Mouse (Mus musculus) adipocyte (in vitro differentiated cells): ENCODE data around the gene Dhh.

Source experiments
- DNase-seq: peaks from one replicate; pipeline ENCODE4 v3.0.0-alpha.2; 2016; ENCODE audit warnings: low spot score

The Dhh gene

DNA sequence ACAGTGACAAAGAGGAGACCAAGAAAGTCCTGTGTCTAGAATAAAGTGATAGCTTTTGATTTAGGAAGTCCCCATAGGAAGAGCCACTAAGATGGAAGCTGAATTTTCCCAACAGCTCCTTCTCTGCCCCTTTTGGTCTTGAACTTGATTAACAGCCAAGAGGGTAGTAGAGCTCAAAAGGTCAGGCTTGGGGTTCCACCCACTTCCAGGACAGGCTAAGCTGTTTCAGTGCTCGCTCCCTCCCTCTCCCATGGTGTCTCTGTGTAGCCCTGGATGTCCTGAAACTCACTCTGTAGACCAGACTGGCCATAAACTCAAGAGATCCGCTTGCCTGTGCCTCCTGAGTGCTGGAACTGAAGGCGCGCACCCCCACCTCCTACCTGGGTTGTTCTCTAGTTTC is 17.7 kb upstream of the Dhh start:
- DNase-seq = no peak

DNA sequence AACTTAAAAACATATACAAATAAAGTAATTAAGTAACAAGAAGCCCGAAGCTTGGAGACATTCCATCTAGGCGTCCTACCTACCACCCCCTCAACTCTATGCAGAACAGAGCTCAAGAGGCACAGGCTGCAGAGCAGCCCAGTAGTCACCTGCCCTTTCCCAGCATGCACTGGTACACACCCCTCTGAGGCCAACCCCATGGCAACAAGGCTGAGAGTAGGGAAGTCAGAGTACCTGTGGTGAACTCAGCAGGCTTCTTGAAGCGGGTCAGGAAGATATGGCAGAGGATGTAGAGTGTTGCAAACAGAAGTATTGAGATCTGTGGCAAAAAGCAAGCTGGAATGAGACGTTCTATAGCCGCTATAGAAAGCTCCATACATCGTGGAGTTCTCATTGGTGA is 16.6 kb upstream of the Dhh start:
- no peak for DNase-seq

DNA sequence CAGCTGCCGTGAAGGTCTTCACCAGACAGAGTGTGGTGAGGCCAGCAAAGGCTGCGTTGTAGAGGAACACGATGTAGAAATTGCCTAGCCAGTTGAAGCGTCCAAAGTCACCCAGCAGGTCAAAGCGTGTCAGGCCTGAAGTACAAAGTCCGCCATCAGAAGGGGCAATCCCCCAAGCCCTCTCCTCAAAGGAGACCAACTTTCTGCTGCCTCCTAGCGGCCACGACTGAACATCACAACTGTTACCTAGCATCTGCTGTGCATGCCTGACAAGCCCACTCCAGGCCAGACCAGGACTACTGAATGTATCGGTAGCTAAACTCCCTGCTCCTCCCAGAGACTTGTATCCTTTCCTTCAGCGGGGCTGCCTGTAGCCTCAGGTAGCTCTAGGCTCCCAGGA is 6.4 kb upstream of the Dhh start:
- peak; percentile 30 for DNase-seq

DNA sequence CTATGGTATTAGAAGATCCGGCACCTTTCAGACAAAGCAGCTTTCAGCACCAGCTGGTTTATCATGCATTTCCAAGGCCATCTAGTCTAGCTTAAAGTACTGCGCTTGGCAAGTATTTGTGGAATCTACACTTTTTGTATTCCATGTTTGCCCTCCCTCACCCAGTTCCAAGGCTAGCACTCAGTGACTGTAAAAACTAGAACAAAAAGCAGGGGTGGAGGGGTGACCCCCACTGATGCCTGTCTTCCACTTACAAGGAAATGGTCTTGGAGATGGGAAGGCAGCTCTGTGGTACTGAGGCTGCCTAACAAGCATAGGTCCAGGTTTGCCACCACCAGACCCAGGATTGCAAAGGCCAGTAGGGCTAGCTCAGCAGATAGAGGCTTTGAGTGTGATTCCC is 4.3 kb upstream of the Dhh start:
- DNase-seq = no peak

DNA sequence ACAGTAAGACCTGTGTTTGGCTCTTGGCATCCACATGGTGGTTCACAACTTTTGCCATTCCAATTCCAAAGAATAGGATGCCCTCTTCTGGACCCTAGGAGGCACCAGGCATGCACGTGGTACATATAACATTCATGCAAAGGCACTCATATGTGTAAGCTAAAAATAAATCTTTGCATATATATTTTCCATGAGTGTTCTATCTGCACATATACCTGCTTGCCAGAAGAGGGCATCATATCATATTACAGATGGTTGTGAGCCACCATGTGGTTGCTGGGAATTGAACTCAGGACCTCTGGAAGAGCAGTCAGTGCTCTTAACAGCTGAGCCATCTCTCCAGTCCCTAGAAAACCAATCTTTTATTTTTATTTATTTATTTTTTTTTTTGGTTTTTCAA is 3.2 kb upstream of the Dhh start:
- DNase-seq = no peak

DNA sequence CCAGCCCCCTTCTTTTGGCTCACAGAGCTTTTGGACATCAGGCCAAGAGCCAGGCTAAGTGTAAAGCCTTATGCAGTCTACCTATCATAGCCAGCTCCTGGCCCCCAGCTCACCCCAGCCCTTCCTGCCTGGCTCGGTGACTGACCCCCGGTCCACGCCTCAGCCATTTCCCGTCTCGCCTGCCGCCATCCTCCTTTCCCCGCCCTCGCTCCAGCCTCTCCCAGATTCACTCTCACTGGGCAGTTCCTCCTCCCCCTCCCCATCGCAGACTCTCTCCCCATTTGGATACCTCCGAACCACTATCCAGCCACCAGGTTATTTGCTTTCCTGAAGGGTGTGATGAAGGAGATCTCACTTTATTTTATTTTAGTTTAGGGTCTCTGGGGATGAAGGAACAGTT is 845 bp downstream of the Dhh start:
- DNase-seq = no peak

DNA sequence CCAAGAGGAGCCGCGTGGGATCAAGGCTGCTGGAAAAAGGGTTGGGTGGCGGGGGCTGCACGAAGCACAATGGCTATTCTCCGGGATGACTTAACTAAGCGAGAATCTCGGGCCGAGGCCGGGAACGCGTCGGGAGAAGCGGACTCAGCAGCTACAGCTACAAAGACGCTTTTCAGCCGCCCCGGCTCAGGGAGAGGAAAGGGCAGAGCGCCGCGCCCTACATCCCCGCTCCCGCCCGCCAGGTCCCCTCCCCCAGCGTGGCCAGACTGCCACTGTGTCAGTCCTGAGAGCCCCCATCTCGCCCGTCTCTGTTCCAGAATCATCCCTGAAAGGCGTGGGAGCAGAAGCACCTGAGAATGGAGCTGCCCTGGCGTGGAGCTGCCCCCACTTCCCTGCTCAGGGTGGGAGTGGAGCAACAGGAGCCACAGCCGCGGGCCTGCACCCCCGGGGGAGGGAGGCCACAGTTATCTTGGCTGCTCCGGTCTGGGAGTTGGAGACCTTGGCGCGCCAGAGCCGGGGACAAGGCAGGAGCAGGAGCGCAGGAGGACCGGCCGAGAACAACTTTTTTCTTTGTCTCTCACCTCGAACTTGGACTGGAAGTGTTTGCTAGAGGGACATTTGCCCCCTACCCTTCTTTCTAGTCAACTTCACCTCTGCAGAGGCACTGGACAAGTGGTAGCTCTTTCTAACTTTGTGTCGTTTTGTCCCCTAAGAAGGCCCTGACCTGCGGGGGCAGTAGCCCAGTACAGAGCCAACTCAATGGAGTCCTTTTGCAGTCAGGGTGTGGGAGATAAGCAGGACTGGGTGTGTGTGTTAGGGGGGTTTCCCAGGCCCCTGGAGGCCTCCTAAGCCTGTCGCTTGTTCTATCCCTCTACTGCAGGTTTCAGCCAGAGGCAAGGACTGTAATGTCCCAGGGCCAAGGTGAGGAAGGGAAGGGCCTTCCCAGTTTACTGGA is 2.4 kb downstream of the Dhh start:
- DNase-seq = no peak

DNA sequence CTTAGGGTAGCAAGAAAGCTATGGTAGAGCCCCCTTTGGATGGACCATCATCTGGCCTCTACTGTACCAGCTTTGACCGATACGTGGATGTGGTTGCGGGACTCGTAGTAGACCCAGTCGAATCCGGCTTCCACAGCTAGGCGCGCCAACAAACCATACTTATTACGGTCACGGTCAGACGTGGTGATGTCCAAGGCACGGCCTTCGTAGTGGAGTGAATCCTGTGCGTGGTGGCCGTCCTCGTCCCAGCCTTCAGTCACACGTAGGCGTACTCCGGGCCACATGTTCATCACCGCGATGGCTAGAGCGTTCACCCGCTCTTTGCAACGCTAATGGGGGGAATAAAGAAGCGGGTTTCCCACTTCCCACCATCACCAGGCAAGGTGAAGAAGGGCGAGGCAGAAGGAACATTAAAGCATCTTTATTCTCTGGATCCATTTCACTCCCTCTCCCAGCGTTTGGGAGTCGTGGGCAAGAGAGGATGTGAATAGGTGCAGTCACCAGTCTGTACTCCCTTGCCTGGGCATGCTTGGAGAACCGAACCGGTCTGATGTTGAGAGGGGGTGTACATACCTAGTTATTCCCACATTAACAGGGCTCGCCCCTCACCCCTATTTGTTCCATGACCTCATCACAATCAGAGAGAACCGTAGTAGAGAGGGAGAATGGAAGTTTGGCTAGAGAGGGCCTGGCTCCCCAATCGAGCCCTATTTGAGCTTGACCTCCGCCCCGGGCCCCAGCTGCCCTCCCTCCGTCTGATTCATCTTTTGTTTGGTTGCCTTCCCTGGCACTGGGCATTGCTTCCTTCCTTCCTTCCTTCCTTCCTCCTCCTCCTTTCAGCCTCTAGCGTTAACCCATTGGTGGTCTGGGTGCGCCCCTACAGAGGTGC is 3.4 kb downstream of the Dhh start:
- DNase-seq = no peak

DNA sequence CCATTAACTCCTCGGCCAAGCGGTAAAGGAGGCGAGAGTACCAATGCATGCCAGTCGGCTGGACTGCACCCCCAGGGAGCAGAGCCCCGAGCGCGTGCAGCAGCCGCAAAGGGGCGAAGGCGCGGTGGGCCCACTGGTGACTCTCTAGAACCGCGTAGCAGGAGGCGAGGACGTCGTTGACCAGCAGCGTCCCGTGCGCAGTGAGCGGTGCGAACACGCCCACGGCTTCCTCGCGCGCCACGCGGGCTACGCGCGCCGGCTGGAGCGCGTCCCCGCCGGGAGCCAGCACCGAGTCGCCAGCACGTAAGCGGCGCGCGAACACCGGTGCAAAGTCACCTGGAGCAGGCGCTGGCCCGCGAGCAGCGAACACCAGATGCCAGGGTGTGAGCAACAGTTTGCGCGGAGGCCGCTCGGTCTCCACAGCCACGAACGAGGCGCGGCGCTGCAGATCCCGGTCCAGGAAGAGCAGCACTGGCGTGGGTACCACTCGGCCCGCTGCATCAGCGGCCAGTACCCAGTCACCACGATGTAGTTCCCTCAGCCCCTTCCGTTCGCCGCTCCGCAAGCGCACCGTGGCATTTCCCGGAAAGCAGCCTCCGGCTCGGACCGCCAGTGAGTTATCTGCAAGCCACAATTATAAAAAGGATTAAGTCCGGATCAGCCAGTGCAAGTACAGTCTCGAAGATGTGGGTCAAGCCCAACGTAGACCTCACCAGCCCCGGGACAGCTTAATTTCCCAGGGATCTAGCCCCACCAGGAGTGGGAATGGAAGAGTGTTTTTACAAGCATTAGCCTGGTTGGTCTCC is 4.2 kb downstream of the Dhh start, which contains the start of gene Rhebl1:
TSS of gene Rhebl1 (minus strand) at position 601 of the 806 bp plus-strand sequence.
- DNase-seq = no peak

DNA sequence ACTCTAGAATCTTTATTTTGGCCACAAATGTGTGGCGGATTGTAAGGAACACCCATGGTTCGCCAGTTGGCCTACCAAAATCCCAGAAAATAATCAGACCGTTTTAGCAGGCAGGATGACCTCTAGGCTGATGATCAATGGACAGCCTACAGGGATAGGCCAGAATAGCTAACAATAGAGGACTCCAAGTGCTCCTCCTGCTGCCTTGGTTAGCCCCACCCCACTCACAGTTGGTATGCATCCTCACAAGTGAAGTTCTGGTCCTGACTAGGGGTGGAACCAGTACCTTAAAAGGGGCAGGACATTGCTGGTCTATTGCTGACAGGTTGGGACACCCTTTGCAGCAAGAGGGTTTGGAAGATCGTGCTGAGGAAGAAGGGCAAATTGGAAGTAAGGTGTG is 5.3 kb downstream of the Dhh start:
- DNase-seq = no peak

DNA sequence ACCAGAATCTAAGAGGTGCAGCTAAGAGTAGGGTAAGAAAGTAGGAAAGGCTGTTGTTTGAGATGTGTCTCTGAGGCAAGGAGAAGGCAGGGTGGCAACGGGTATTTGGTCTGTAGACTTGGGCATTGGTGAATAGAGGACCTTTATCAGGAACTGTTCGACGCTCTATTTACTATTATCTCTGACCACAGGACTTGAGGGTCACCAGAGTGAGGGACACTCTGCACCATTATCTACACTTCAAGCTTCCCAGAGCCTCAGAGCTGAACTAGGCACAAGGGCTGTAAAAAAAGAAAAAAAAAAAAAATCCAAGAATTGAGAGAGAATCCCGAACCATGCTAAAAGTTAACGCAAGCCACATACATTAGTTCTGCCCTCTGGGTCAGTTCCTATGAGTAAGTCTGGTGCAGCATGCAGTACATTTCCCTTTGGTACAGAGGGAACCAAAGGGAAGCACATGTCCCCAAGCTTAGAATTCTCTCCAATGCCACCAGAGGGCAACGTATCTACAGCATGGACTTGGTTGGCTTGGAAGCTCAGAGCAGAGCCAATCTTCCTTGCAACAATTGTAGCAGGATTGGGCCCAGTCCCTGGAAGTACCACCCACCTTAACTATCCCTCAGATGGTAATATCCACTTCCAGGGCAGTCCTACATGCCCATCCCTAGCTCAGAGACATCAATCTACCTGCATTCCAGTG is 6.3 kb downstream of the Dhh start:
- DNase-seq = peak; percentile 92

DNA sequence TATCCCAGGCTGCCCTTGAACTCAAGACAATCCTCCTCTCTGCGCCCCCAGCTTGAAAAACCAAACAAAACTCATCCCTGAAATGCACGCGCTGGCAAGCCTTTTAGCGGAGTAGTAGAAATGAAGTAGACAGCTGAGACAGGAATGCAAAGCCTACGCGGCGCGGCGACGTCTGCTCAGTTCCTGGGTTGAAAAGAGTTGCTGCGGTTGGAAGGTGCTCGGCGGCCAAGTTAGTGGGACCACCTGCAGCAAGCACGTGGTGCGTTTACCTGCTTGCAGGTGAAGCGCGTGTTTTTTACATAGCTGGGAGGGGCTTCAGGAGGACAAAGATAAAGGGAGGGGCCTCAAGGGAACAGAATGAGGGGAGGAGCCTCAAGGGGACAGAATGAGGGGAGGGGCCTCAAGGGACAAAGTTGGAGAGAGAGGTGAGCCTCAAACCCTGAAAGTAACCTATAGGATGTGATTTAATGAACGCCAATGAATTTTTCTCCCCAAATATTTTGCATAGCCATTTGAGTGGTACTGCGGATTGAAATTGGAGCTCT is 7.1 kb downstream of the Dhh start:
- DNase-seq = no peak

DNA sequence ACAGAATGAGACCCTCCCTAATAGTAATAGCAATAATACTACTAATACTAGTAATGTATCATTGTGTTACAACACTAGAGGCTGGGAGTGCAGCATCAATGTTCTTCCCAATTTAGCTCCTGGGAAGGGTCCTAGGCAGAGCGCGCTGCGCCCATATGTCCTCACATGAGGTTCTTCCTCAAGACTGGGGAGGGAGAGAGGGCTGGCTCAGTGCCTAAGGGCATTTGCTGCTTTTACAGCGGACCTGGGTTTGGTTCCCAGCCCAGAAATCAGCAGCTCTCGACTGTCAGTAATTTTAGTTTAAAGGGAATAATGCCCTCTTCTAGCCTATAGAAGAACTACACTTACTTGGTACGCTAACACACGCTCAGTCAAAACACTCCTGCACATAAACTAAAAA is 10.8 kb downstream of the Dhh start:
- DNase-seq = no peak

DNA sequence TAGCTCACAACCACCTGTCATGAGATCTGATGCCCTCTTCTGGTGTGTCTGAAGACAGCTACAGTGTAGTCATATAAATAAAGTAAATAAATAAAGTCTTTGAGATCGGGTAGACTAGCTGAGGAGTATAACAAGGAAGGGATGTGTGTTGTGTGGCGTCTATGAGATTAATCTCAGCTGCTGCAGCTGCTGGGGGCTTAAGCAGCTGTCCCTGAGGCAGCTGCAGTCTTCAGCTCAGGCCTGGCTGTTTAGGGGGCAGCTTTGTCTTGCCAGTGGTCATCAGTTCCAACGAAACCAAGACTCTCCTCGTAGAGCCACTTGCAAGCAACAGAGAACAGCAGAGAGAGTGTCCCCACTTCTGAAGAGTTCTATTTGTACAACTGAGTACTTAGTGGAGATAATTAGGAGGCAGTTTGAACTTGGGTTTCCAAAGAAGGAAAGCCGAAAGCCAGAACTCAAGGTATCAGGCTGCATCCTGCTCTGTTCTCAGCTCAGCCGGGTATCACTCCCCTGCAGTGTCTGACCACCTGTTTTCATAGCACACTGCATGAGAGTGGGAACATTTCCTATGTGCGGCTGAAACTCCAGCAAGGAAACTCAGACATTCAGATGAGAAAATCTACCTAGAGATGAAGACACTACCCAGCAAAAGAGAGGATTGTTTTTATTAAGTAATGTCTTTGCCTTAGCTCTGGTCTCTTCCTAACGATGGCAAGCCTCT is 11.5 kb downstream of the Dhh start:
- DNase-seq = no peak

DNA sequence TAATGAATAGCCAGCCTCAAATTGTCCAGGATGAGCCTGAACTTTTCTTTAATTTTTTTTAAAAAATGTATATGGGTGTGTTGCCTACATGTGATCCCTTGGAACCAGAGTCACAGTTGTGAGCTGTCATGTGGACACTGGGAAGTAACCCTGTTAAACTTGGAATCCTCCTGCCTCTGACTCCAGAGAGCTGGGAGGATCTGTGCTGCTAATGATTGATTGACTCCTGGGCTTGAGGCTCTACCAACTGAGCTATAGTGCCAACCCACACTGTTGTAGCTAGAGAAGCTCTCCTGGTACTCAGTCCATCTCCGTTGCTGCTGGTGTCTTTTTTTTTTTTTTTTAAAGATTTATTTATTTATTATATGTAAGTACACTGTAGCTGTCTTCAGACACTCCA is 14.2 kb downstream of the Dhh start:
- DNase-seq = no peak

DNA sequence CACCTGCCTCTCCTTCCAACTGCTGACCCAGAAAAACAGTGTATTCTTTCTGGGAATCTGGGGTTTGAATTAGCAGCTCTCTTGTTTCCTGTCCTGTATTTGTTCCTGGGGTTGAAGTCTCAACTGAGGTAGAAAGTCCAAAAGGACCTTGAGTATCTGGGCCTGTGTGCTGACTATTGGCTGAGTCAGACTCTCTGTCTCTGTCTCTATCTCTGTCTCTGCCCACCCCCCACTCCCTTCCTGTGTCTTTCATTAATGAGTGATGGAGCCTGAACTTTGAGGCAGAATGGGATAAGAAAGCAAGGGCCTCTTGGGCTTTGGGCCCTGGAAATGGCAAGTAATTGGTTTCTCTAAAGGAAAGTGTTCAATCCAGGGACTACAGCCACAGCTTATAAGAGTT is 14.7 kb downstream of the Dhh start:
- no peak for DNase-seq

DNA sequence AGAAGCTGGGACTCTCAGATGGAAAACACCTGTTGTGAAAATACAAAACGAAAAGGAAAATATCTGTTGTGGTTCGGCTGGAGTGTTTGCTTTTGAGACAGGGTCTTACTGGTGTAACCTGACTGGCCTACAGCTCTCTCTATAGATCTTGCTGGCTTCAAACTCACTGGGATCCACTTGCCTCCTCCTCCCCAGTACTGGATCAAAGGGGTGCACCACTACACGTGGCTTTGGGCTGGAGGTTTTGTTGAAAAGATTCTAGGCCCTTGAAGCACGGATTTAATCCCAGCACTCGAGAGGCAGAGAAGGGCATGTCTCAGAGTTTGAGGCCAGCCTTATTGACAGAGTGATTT is 16.7 kb downstream of the Dhh start:
- DNase-seq = no peak

DNA sequence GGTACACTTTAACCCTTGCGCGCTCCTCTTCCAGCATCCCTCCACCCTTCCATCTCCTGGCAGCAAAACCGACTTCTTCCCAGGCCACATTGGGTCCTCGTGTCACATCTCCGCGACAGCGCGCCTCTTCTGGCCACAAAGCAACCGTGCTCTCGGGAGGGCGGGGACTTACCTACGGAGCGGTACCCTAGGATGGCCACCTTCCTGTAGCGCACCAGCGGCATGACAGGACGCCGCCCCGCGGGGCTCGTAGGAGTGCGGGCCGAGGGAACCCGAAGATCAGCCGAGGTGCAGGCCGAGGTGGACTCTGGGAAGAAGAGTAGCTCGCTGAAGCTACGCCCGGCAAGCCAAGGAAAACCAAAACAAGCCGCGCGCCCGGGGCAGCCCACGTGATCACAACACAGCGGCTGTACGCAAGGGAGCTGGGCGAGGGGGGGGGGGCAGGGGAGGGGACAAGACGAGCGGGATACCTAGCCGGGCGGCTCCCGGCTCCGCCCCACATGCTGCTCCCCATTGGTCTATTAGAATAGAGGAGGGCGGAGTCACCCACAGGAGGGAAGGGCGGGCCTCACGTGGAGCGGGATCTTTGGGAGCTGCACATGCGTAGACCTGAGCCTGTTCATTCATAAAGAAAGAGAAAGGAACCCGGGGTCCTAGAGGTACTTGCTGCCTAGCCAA is 17.2 kb downstream of the Dhh start:
- peak; percentile 93 for DNase-seq

DNA sequence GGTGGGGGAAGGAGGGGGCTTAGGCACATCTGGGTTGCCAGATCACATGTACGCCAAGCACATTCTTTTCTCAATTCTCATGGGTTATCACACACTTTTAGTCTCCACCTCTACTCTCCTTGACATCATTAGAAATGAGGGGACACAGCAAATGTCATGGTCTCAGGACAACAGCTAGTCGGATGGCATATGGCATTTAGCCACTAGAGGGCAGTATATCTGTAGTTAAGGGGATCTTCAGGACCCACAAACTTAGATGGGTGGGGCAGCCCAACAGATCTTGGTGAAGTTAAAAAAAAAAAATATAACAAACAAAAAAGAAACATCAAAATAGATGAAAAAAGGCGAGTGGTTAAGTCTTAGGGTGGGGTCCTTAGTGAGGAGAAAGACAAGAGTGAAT is 21.0 kb downstream of the Dhh start:
- peak; percentile 74 for DNase-seq
